Mouse (Mus musculus) neural tube, embryonic 13.5 days (tissue): Measurements from ENCODE around the gene Tcp10a. TPM values are rescaled to one million over a fixed set of nuclear protein-coding genes. Genes with fewer than 3 reads are reported as not detected.
"Not testable (repeated sequence)": the region's sequence is repeated elsewhere in the genome, so short reads cannot be mapped to it uniquely, and the experiment has no call there.

Experiments
- ATAC-seq: fragments of 200-750 bp; cut with Nextera tagmentation; 2 replicates; pipeline ENCODE4 v1.8.0; 2017; ENCODE audit warnings: low read depth, mild to moderate bottlenecking, moderate TSS enrichment, moderate library complexity
- H3K27ac ChIP-seq: fragments of 300-500 bp; sonication (generic); replicated peaks from 2 replicates; pipeline ENCODE4 v1.5.1; 2015; ENCODE audit warnings: moderate library complexity, mild to moderate bottlenecking, inconsistent platforms
- H3K27me3 ChIP-seq: fragments of 300-500 bp; sonication (generic); 2 replicates; pipeline ENCODE4 v1.6.1; 2015; ENCODE audit warnings: mild to moderate bottlenecking, inconsistent platforms
- H3K36me3 ChIP-seq: fragments of 300-500 bp; sonication (generic); 2 replicates; pipeline ENCODE4 v1.6.1; 2015; ENCODE audit warnings: mild to moderate bottlenecking, inconsistent platforms
- H3K4me1 ChIP-seq: fragments of 300-500 bp; sonication (generic); replicated peaks from 2 replicates; pipeline ENCODE4 v1.6.1; 2015; ENCODE audit warnings: inconsistent platforms
- H3K4me2 ChIP-seq: fragments of 300-500 bp; sonication (generic); 2 replicates; pipeline ENCODE4 v1.6.1; 2015; ENCODE audit warnings: inconsistent platforms, mild to moderate bottlenecking, moderate library complexity
- H3K4me3 ChIP-seq: fragments of 300-500 bp; sonication (generic); 2 replicates; pipeline ENCODE4 v1.5.1; 2015; ENCODE audit warnings: mild to moderate bottlenecking, inconsistent platforms
- H3K9ac ChIP-seq: fragments of 300-500 bp; sonication (generic); 2 replicates; pipeline ENCODE4 v1.6.1; 2015; ENCODE audit warnings: moderate library complexity, mild to moderate bottlenecking, inconsistent platforms
- H3K9me3 ChIP-seq: fragments of 300-500 bp; sonication (generic); 2 replicates; pipeline ENCODE4 v1.6.1; 2016; ENCODE audit warnings: inconsistent platforms
- WGBS: fragments of 180-500 bp; shearing (Covaris S2); methylation state at CpG from one replicate; pipeline ENCODE4 v1.1.7; 2015; 5-methylcytosine and 5-hydroxymethylcytosine counted together
- polyA plus RNA-seq: library from polyadenylated mRNA; unstranded; fragments of >200 nt; fragmentation: Nextera tagmentation; extraction: Ambion mirVana; gene quantifications from 2 replicates; pipeline ENCODE4 v1.2.1, GENCODE M21; 2015

Tcp10a gene
- polyA plus RNA-seq, 1 experiment from 2014 or later = 0.08 TPM

DNA sequence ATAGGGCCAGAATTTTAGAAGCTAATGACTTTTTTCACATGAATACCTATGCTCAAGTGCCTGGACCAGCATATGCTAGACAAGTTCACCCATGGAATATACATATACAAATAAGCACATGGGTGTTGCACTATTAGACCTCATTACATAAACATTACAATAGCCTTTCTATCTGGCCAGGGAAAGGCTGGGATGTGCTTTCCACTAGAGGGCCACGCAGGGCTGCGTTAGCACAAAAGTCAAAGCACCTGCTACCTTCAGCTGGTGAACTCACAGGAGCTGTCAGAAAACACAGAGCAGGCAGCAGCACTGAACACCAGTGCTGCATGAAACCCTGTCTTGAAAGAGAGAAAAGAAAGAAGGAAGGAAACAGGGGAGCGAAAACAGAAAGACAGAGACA, 53.5 kb downstream of the Tcp10a start:
- not testable (repeated sequence) for H3K4me1 ChIP-seq, H3K4me2 ChIP-seq, H3K27me3 ChIP-seq, H3K9me3 ChIP-seq, H3K36me3 ChIP-seq, H3K9ac ChIP-seq, H3K4me3 ChIP-seq, H3K27ac ChIP-seq, ATAC-seq
- WGBS = 42% methylated on average over 2 of the region's 3 CpGs

DNA sequence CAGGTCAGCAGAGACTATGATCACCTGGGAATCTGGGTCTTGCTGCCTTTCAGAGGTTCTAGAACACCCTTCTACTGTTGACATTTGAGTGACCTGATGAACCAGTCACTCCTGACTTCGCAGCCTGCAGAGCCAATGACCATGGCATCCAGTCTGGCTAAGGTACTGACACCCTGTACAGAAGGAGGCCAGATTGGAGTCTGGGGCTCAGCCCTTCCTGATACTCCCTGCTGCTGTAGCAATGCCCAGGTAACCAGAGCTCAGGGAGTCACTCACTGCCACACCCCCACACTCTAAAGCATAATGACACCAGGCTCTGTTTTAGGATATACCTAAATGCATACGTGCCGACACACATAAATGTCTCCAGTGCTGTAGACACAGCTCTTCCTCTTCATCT, 58.3 kb downstream of the Tcp10a start:
- not testable (repeated sequence) for H3K4me1 ChIP-seq, H3K4me2 ChIP-seq, ATAC-seq, H3K27me3 ChIP-seq, H3K4me3 ChIP-seq, H3K9me3 ChIP-seq, H3K27ac ChIP-seq, H3K36me3 ChIP-seq, H3K9ac ChIP-seq
- 94% methylated on average over 1 of the region's 3 CpGs for WGBS

DNA sequence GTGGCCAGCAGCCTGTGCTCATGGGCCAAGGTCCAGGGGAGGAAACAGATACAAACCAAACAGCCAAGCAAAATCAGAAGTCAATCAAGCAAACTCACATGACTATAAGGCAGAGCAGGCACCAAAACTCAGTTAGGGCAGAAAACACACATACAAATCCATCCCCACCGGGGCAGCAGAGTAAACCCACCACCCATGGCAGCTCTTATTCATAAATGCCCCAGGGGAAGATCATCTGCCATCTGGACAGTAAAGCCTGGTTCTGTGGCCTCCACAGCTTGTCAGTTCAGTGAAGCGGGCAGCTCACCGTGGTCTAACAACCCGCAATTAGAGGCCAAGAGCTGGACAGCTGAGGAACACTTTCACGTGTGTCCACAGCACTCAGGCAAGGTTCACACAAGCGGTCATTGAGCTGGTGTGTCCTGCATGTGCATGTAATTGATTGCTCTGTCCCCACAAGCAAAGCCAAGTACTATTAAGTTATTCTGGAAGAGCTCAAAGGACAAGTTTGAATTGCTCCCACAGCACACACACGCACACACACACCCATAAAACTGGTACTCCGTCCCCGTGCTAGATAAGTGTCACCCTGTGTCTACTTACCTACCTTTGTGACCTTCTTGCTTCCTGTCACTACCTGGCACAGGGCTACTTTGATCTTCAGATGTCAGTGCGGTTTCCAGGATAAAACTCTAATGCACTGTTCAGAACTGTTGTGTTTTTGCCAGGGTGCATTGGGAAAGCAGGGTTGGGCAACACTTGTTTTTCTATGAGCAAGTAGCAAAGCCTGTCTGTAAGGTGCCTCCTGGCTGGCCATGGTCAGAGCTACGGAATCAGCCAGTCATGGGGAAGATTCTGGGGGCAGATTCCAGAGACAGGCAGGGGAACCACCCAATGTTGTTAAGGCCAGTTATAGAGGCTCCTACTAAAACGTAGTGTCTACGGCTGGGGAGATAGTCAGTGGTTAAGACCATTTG, 59.0 kb downstream of the Tcp10a start:
- not testable (repeated sequence) for H3K27ac ChIP-seq, H3K36me3 ChIP-seq, H3K9ac ChIP-seq, ATAC-seq, H3K4me1 ChIP-seq, H3K4me2 ChIP-seq, H3K27me3 ChIP-seq, H3K9me3 ChIP-seq, H3K4me3 ChIP-seq
- WGBS = 71% methylated on average over 12 of the region's 13 CpGs

- not testable (repeated sequence) for H3K27ac ChIP-seq, H3K36me3 ChIP-seq, ATAC-seq, H3K27me3 ChIP-seq, H3K9ac ChIP-seq, H3K4me1 ChIP-seq, H3K4me2 ChIP-seq, H3K9me3 ChIP-seq, H3K4me3 ChIP-seq
- WGBS = 83% methylated on average over 3 of the region's 3 CpGs
Observed at GRCm38 (mm10) chr17:7385364-7385763, 60.9 kb downstream of the Tcp10a start, which contains the start of gene Unc93a2. Unc93a2 (minus strand) TSS chr17:7385464.

GRCm38 (mm10) chr17:7386016-7386415, 61.6 kb downstream of the Tcp10a start:
- H3K27me3 ChIP-seq, H3K27ac ChIP-seq, H3K4me2 ChIP-seq, H3K4me1 ChIP-seq, ATAC-seq, H3K9me3 ChIP-seq, H3K36me3 ChIP-seq, H3K9ac ChIP-seq, H3K4me3 ChIP-seq: not testable (repeated sequence)
- 69% methylated on average over 8 of the region's 8 CpGs for WGBS

DNA sequence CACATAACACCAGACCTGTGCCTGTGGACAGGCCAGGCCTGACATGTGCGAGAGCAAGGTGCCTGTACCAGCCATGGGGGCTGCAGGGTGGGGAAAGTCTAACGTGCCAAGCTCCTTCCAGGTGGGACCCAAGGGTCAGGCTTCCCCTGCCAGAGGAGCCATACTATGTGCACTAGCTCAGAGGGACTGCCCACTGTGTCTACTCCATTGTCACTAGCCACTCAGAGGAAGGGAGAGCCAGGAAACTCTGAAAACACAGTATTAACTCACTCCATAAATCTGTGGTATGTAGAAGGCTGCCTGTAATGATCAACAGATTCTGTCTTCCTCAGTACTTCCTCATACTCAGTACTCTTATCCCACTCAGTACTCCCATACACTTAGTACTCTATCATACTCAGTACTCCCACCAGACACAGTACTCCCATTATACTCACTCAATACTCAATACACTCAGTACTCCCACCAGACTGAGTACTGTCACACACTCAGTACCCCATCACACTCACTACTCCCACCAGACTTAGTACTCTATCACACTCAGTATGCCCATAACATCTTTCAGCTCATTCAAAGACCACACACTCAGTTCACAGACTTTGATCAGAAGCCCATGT, 64.0 kb downstream of the Tcp10a start:
- not testable (repeated sequence) for H3K4me2 ChIP-seq, H3K4me3 ChIP-seq, H3K4me1 ChIP-seq, ATAC-seq, H3K27me3 ChIP-seq, H3K9me3 ChIP-seq, H3K27ac ChIP-seq, H3K36me3 ChIP-seq, H3K9ac ChIP-seq
- no CpG with 5 or more reads among the region's 2 CpGs for whole genome bisulfite sequencing

- H3K4me1 ChIP-seq, H3K9ac ChIP-seq, ATAC-seq, H3K27ac ChIP-seq, H3K4me2 ChIP-seq, H3K36me3 ChIP-seq, H3K27me3 ChIP-seq, H3K9me3 ChIP-seq, H3K4me3 ChIP-seq: not testable (repeated sequence)
- 74% methylated on average over 8 of the region's 8 CpGs for WGBS
Observed at GRCm38 (mm10) chr17:7388958-7389356, 64.5 kb downstream of the Tcp10a start.

GRCm38 (mm10) chr17:7389898-7390297, 65.5 kb downstream of the Tcp10a start:
- H3K4me2 ChIP-seq, H3K9ac ChIP-seq, H3K27me3 ChIP-seq, H3K4me3 ChIP-seq, ATAC-seq, H3K36me3 ChIP-seq, H3K27ac ChIP-seq, H3K9me3 ChIP-seq, H3K4me1 ChIP-seq: not testable (repeated sequence)
- 74% methylated on average over 7 of the region's 7 CpGs for WGBS

GRCm38 (mm10) chr17:7395116-7395515, 70.7 kb downstream of the Tcp10a start:
- not testable (repeated sequence) for H3K9me3 ChIP-seq, ATAC-seq, H3K36me3 ChIP-seq, H3K27ac ChIP-seq, H3K4me1 ChIP-seq, H3K9ac ChIP-seq, H3K27me3 ChIP-seq, H3K4me2 ChIP-seq, H3K4me3 ChIP-seq
- WGBS = 88% methylated on average over 7 of the region's 7 CpGs

Other genes starting within 250 kb of the Tcp10a start
- 23.5 and 24.2 TPM in 2 replicates for gene Rps6ka2, start 154.5 kb upstream of the Tcp10a start, polyA plus RNA-seq
- gene Ttll2, start 28.1 kb downstream of the Tcp10a start, polyA plus RNA-seq = not detected in 2 replicates
- not detected in 2 replicates for gene Gm49630, start 47.3 kb downstream of the Tcp10a start, polyA plus RNA-seq
- gene Unc93a2, start 60.8 kb downstream of the Tcp10a start, polyA plus RNA-seq = not detected in 2 replicates